Mouse (Mus musculus) cerebellum, adult 8-10 months (tissue): ENCODE data around the gene Herc3.
"Not testable (repeated sequence)": the region's sequence is repeated elsewhere in the genome, so short reads cannot be mapped to it uniquely, and the experiment has no call there.

Source experiments
- DNase-seq: peaks from one replicate; pipeline ENCODE4 v3.0.0; 2022

Herc3 gene

DNA sequence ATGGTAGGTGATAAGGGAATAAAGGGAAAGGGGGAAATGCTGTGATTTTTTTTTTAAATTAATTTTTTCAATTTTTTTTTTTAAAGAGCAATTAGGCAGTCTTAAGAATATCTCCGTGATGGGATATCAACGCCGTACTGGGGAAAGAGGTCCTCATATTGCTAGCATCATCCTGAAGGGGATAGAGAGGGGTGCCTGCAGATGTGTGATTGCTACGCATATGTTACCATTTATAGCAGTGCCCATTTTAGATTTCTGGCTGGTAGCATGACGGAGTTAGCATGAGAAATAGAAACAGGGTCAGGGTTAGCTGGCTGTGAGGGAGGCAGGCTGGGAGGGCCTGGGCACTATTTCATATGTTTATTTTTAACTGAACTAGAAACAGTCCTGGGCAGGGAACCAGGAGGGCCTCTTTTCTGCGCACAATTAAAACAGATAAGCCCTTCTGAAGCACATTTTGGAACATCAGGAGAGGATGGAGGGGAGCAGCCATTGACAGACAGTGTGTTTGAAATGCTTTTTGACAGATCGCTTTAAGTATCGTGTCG, 31.3 kb downstream of the Herc3 start:
- peak; percentile 51 for DNase-seq

DNA sequence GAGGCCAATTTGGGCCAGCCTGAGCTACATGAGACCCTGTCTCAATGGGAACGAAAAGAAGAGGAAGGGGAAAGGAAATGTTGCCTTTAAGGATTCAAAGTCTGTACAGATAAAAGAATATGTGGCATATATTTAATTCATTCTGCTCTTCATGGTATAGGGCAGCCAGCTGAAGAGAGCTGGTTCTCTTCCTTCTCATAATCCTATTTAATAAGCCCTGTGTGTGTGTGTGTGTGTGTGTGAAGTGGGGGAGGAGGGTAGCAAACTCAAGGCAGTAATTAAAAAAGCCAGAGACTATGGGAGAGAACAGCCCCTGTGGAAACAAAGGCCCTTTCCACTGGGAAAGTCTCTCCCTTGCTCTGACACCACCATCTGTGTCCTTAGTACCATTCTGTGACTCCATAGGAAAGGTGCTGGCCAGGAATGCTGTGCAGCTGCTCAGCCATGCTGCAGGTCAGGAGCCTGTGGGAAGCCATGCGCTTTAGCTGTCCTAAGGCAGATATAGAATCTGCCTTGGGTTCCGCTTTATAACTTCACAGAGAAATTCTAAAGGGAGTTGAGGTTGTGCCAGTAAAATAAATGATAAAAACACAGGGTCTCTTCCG, 32.5 kb downstream of the Herc3 start:
- peak; percentile 41 for DNase-seq

DNA sequence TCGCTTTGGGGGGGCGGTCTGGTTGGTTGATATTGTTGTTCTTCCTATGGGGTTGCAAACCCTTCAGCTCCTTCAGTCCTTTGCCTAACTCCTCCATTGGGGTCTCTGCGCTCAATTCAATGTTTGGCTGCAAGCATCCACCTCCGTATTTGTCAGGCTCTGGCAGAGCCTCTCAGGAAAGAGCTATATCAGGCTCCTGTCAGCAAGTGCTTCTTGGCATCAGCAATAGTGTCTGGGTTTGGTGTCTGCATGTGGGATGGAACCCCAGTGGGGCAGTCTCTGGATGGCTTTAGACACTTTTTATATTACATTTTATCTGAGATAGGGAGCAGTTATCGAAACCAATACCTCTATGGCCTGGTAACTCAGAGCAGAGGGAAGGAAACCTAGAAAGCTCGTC, 36.6 kb downstream of the Herc3 start:
- DNase-seq = not testable (repeated sequence)

DNA sequence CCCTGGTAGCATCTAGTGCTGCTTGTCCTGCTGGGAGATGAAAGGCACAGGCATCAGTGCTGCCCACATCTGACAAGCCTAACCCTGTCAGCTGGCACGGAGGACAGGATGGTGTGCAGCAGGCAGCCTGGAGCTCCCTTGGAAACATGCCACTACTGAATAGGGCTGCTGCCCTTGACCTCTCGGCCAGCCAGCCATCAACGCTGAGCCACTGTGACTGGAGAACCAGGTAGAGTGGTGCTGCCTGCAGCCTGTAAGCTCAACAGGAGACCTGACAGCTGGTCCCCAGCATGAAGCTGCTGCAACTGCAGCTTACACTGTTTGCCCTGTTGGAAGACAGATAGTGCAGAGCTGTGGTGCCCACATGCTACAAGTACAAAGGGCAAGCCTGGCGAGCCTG, 48.3 kb downstream of the Herc3 start:
- DNase-seq = peak; percentile 48

DNA sequence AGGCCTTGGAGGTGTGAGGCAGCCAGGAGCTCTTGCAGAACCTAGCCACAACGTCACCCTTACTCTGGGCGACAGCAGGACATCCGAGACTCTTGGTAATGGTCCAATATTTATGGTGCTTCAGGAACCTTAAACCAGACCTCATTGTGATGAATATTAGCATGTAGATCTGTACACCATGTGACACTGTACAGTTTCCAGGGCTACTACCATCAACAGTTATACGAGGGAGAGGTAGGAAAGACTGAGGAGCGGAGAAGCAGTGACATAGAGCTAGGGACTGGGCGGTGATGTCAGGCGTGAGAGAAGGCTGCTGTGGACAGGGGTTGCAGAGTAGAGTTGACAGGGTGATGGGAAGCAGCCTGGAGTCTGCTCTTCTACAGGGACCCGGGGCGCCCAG, 48.7 kb downstream of the Herc3 start:
- DNase-seq = no peak

DNA sequence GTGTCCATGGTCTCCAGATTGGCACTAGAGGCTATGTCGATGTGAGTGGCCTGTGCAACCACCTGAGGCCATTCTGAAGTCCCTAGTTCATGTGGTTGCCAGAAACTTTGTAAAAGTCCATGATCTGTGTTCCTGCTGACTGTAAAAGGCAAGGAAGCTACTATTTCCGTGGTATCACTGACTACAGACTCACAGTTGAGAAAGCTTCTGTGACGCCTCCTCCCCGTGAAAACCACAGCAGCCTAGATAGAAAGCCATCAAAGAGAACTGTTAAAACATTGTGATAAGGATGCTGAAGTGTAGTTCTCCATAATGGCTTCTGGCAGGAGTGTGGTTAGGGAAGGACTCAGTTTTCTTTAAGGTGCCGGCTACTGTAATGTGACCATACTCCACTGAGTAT, 49.6 kb downstream of the Herc3 start:
- no peak for DNase-seq

DNA sequence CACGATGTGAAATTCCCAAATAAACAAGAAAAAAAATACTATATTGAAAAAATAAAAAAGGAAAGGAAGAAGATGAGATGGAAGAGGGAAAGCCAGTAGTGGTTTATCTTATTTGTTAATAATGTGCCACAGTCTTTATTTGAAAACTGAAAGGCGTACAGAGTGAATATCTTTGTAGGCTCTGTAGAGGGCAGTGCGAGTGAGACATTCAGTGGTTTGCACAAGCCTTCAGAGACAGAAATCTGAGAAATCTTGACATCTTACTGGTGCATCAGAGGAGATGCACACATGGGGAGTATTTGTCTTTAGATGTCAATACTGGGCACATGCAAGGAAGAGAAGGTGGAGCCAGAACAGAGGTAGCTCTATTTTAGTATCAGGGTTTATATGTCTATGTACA, 50.1 kb downstream of the Herc3 start:
- DNase-seq = no peak

DNA sequence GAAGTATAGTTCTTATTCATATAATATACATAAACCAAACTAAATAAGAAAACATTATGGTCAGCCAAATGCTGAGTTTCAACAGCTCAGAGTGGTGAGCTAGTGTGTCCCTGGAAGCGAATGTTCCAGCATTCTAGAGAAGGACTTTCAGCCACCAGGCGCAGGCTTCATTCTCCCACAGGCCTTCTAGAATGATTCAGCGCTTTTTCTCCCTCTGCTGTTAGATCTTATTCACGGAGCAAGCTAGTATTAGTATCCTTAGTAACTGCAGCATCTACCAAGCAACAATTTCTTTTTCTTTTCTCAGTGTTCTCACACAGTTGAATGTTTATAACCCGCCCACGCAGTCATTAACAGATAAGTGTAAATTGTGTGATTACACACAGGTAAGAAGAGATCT, 51.0 kb downstream of the Herc3 start:
- DNase-seq = no peak

DNA sequence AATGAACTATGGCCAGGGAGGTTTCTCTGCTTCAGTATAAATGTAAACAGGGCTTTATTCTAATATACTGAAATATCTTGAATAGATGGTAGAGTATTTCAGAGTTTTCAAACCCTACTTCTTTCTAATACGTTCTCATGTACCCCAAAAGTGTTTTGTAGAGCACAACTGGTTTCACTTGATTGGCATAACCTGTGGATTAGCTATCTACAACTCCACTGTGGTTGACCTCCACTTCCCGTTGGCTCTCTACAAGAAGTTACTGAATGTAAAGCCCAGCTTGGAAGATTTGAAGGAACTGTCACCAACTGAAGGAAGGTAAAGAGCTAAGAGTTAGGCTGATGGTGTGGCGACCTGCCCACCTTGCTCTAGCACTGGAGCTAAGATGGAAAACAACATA, 58.7 kb downstream of the Herc3 start:
- no peak for DNase-seq

DNA sequence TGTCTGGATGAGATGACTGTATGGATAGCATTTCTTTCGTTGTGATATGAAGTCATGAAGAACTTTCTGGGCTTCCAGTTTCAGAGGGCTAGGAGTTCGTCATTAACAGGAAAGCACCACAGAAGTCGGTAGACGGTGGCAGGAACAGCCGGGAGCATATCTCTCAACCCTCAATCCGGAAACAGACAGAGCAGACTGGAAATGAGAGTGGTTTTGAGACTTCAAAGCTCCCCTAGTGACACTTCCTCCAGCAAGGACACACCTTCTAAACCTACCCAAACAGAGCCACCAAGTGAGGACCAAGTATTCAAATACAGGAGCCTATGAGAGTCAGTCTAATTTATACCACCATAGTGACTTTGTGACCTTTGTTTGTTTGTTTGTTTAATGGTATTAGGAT, 62.0 kb downstream of the Herc3 start:
- no peak for DNase-seq

DNA sequence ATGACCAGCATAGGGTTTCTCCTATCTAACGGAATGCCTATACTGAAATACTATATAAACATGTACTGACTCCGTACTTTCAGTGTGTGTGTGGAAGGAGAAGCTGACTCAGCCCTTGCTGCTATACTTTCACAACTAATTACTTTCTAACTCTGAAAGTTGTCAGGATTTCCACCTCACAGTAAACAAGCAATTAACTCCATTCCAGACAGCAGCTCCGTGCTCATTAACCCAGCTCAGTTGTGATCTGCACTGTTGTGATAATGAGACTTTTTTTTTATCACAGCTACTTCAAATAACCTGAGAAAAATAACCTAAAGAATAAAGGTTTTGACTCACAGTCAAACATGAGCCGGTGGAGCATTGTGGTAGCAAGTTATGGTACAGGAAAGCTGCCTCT, 63.7 kb downstream of the Herc3 start:
- no peak for DNase-seq

DNA sequence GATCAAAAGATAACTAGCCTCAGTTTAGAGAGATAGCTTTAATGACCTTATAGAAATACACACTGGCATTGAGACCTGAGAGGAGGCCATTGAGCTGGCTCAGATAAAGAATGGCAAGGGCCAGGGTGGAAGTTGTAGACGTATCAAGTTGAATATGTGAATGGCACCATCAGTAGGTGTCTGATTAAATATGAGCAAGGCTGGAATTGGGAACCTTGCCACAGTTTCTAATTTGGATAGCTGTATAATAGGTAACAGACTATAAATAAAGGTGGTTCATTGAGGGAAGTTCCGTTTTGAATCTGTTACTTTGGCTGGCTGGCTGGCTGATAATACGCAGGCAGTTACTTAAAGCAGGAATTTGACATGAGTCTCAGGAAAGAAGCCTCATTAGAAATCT, 65.4 kb downstream of the Herc3 start:
- DNase-seq = no peak

DNA sequence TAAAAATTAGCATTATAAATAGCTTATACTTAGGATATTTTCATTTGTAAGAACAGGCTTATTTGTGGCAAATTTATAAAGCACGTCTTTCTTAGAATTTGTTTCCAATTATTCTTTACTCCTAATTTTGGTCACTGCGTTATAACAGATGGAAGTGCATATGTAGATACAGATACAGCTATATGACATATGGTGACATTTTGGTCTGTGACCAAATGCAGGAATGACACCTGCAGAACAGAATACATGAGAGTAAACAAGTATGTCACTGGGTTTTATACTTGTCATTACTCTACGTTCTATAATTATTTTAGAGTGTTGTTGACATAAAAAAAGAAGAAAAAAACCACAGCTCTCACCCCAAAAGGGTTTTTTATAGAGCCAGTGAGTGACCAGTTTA, 67.8 kb downstream of the Herc3 start:
- no peak for DNase-seq

DNA sequence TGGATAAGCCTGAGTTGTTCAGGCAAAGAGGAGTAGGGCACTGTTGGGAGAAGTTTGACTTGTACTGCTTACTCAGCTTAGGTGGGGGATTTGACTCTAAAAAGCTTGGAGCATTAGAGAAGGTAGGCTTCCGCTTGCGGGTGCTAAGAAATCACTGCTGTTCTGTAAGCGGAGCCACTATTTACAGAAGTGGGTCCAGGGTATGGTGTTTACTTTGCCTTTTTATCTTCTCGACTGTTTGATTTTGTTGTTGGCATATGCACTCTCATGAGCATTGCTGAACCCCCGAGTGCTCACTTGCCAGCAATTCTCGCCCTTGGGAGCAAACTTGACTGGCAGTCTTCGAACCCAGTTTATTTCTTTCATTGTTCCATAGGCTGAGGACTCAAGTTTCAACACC, 69.3 kb downstream of the Herc3 start:
- no peak for DNase-seq

DNA sequence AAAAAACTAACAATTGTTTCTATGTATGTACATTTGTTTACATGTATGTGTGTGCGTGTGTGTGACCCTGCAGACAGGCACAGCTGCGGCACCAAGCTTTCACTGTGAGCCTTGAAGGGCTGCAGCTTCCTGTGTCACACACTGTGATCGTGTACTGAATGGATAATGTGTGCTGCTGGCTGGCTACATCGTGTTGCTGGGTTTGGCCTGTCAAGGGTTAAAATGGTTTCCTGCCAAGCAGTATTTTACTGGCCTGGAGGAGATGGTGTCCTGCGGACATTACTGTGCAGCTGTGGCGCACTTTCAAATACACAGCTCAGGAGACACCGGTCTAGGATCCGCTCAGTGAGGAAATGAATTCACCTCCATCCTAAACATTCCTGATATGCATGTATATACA, 71.9 kb downstream of the Herc3 start:
- DNase-seq = peak; percentile 47

DNA sequence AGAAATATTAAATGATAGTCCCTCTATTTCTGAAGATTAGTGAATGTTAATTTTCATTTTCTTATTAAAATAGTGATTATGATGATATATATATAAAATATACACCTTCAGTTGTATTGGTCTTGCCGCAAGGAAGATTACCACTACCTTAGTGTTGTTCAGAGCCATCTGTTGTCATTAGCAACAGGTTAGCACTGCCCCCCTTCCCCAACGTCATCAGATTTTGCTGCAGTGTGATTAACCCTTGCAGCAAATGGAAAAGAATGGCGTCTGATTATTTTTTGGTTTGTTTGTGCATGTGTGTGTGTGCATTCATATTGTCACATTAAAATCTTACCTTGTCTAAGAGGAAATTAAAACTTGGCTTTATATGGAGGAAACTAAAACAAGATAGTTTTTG, 73.3 kb downstream of the Herc3 start:
- DNase-seq = no peak

DNA sequence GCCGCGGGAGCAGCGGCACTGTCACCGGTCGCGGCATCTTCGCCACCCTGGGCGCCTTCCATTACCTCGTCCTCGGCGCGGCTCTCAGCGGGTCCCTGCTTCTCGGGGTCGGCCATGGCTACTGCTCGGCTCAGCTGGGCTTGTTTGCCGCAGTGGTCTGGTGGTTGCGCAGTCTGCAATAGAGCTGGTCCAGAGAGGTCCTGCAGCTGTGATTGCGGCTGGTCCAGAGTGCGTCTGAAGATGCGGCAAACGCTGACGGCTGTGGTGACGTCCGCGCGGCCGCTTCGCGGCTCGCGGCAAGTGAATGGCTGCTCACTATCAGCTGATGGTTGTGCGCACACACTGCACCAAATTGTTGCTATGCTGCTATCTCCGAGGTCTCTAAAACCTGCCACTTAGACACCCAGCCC, 75.6 kb downstream of the Herc3 start, which contains the start of gene Nap1l5:
TSS of gene Nap1l5 (minus strand) at position 225 of the 410 bp plus-strand sequence.
- DNase-seq = peak; percentile 79

DNA sequence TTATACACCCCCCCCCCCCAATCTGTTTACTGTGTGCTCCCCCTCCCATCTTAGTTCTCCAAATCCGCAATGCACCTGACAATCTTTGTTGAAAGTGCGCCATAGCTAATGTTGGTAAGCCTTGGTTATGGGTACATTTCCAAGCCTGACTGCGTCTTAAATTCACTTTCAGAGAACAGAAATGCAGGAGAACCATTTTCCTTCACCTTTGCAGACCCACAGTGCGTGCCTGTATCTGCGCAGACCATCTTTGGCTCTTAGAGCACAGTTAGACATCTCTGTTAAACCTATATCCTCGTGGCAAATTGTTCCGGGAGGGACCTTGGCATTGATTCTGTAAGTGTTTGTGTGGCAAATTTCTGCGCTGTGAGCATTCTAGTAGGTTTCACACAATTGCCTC, 76.1 kb downstream of the Herc3 start:
- DNase-seq = peak; percentile 54

DNA sequence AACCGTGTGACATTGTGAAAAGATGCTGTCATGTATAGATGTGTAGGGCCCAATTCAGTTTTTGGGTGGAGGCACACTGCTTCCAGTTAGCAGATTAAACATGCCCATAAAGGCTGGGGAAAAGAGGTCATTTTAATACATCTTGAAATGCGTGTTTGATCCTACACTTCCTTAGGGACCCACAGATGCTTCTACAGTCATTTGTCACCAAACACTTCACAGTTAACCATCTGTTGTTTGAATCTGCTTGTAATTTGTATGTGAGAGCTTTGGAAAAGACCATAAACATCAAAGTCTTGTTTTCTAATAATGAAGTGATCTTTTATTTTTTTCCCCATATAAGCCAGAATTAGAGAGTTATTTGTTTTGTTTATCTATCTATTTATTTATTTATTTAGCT, 76.5 kb downstream of the Herc3 start:
- DNase-seq = no peak

DNA sequence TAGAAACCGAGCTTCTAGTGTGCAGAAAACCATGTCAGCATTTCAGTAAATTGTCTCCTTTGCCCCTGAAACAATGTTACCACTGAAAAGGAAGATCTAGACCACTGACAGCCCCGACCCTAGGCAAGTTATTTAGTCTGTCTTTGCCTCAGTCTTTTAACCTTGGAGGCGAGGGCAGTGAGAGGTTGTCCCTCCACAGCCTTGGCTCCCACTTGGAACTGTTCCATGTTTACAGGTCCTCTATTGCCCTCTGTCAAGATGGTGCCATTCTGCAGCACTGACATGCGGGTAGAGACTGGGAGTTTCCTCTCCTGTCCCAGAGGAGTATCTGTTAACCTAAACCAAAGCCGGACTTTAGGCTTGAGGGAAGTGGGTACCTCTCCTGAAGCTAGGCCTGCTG, 81.6 kb downstream of the Herc3 start:
- DNase-seq = no peak

DNA sequence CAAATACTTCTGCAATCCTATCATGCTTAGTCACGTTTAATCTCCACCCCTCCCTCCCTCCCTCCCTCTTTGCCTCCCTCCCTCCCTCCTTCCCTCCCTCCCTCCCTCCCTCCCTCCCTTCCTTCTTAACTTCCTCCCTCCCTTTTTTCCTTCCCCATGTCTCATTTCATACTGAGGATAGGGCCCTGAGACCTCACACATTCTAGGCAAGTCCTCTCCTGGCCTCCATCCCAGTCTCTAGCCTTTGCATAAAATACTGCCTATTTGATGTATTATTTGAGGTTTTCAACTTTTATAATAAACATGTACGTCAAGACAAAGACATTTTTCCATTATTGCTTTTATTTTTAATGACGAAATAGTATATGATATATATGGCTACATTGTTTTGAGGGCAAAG, 82.3 kb downstream of the Herc3 start:
- no peak for DNase-seq

DNA sequence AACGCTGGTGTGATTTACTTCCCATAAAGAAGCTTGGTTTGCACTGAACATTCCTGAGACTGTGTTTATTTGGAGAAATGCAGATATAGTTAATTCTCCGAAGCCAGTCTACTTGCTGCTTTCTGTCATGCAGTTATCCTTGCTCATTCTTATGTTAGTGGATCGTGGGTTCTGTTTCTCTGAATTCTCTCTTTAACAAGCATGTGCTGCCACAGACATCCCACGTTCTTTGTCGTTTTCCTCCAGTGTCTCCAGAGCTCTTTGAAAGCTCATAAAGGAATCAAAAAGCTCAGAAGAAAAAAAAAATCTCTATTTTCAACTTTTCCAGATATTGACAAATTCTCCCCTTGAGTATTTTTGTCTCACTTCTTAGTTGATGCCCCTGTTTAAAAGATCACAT, 82.7 kb downstream of the Herc3 start:
- DNase-seq = no peak

DNA sequence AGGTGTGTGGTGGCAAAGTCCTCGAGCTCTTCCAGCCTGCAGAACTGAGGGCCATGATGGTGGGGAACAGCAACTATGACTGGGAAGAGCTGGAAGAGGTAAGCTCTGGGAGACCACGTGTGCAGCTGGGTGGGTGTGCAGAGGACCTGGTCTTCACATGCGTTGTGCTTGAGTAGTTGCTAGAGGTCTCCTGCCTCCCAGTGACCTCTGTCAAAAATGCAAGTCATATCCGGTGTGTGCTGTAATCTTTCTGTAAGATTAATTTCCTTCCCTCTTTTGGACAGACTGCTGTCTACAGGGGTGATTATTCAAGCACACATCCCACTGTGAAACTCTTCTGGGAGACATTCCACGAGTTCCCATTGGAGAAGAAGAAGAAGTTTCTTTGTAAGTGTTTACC, 85.2 kb downstream of the Herc3 start:
- no peak for DNase-seq

DNA sequence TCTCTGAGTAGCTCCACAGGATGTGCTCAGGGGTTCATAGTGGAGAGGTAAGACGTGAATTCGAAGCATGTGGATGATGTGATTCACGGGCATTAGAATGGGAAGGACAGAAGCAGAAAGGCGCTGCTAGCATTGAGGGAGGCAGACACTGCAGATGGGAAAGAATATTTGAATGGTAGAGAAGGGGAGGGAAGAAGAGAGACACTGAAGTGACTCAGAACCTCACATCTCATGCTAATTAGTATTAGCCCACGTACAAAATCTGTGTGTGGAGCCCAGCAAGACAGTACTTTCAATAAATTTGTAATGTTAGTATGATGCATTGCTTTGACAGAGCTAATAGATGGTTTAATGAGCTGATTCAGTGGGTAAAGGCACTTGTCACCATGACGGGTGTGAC, 89.5 kb downstream of the Herc3 start:
- DNase-seq = no peak

DNA sequence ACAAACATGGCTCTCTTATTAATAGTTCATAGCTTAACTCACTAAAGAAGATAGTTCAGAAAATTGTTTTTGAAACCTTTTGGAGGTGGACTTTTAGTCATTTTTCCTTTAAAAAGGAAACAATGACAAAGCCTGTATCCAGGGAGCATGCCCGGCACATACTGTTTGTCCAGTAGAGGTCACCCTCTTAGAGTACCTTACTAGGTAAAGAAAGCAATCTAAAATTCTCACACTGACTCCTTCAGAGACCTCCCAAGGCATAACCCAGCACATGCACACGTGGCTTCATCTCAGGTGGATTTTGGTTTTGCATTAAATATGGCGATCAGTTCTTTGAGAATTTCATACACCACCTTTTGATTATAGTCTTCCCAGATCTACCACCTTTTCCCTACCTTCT, 90.4 kb downstream of the Herc3 start:
- no peak for DNase-seq

DNA sequence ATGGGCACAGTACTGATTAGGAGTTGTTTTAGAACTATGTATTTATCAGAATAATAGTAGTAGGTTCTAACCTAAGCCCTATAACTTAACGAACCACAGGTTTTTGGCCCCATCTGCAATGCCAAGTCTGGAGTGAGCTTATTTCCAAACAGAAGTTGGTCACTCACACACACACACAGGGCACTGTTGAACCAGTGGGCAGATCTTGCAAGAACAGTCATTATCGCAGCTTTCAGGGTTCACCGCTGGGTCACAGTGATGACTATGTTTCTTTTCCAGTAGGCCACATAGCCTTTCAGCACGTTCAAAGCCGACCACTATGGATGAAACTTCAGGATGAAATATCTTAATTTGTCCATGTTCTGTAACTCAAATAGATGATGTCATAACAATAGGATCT, 91.2 kb downstream of the Herc3 start:
- no peak for DNase-seq
